Mouse (Mus musculus) kidney, postnatal 10 days (tissue): ENCODE measurements at regions not wholly inside any gene's neighbourhood (a gene's known extent, or its start where the extent isn't known, plus 50 kb on each side); places are given as distances from the start of the nearest gene placed in this dataset.

ENCODE experiments used
- DNase-seq: peaks from one replicate; pipeline ENCODE4 v3.0.0; 2021; ENCODE audit warnings: mixed read lengths

- peak; percentile 27 for DNase-seq
These were observed 302.0 kb downstream of the Cd109 start for GRCm38 (mm10) chr9:78917336-78917735.

GRCm38 (mm10) chr9:78925977-78926593 lies 310.7 kb downstream of the Cd109 start:
- no peak for DNase-seq

GRCm38 (mm10) chr9:78941648-78942047 lies 326.3 kb downstream of the Cd109 start:
- DNase-seq: no peak

- DNase-seq: no peak
These were observed 349.5 kb downstream of the Cd109 start for GRCm38 (mm10) chr9:78964813-78965212.

- peak; percentile 10 for DNase-seq
These were observed 350.0 kb downstream of the Cd109 start for GRCm38 (mm10) chr9:78965226-78965950.

- DNase-seq: no peak
These were observed 356.4 kb downstream of the Cd109 start for GRCm38 (mm10) chr9:78971731-78972130.

GRCm38 (mm10) chr9:78983734-78984133 lies 368.4 kb downstream of the Cd109 start:
- no peak for DNase-seq

- DNase-seq: no peak
These were observed 370.0 kb downstream of the Cd109 start for GRCm38 (mm10) chr9:78985184-78985864.

GRCm38 (mm10) chr9:78991310-78991709 lies 376.0 kb downstream of the Cd109 start:
- DNase-seq: no peak

- no peak for DNase-seq
These were observed 385.7 kb downstream of the Cd109 start for GRCm38 (mm10) chr9:79001081-79001480.

- peak; percentile 12 for DNase-seq
These were observed 386.6 kb downstream of the Cd109 start for GRCm38 (mm10) chr9:79001930-79002329.

GRCm38 (mm10) chr9:79004296-79004980 lies 389.1 kb downstream of the Cd109 start:
- DNase-seq: no peak

GRCm38 (mm10) chr9:79022291-79022690 lies 406.9 kb downstream of the Cd109 start:
- DNase-seq: no peak

- no peak for DNase-seq
These were observed 412.9 kb downstream of the Cd109 start for GRCm38 (mm10) chr9:79028234-79028633.

- DNase-seq: no peak
These were observed 414.1 kb downstream of the Cd109 start for GRCm38 (mm10) chr9:79029456-79029855.

- no peak for DNase-seq
These were observed 420.3 kb downstream of the Cd109 start for GRCm38 (mm10) chr9:79035677-79036076.

GRCm38 (mm10) chr9:79037054-79037453 lies 421.7 kb downstream of the Cd109 start:
- DNase-seq: peak; percentile 46

- no peak for DNase-seq
These were observed 423.6 kb downstream of the Cd109 start for GRCm38 (mm10) chr9:79038971-79039370.

- no peak for DNase-seq
These were observed 429.0 kb downstream of the Cd109 start for GRCm38 (mm10) chr9:79044344-79044743.

- peak; percentile 44 for DNase-seq
These were observed 430.0 kb downstream of the Cd109 start for GRCm38 (mm10) chr9:79045314-79045713.

- no peak for DNase-seq
These were observed 456.6 kb downstream of the Cd109 start for GRCm38 (mm10) chr9:79071961-79072360.

- peak; percentile 17 for DNase-seq
These were observed 494.3 kb downstream of the Cd109 start for GRCm38 (mm10) chr9:79109611-79110010.

GRCm38 (mm10) chr9:79111326-79111725 lies 496.0 kb downstream of the Cd109 start:
- no peak for DNase-seq
